Mouse (Mus musculus) large intestine, adult 2 months (tissue): ENCODE data around the gene Prcd. TPM values are rescaled to one million over a fixed set of nuclear protein-coding genes. Genes with fewer than 3 reads are reported as not detected.

Source experiments
- polyA plus RNA-seq: library from polyadenylated mRNA; depleted of rRNA; stranded (reverse); fragments of >200 nt; gene quantifications from 2 replicates; pipeline ENCODE4 v1.2.3, GENCODE M21; 2012; rRNA removed

The Prcd gene
- polyA plus RNA-seq, 1 experiment = 0.30 TPM

Other genes starting within 250 kb of the Prcd start
- gene Rnf157, start 240.5 kb upstream of the Prcd start, polyA plus RNA-seq = 4.4 and 4.9 TPM in 2 replicates
- gene Ubald2, start 219.4 kb upstream of the Prcd start, polyA plus RNA-seq = 217 and 229 TPM in 2 replicates
- 0.11 TPM in 2 replicates for gene Qrich2, start 187.3 kb upstream of the Prcd start, polyA plus RNA-seq
- 235 and 348 TPM in 2 replicates for gene Prpsap1, start 159.3 kb upstream of the Prcd start, polyA plus RNA-seq
- gene Sphk1, start 122.6 kb upstream of the Prcd start, polyA plus RNA-seq = 5.2 and 21.8 TPM in 2 replicates
- 7.6 and 8.4 TPM in 2 replicates for gene Ube2o, start 72.1 kb upstream of the Prcd start, polyA plus RNA-seq
- gene Aanat, start 67.1 kb upstream of the Prcd start, polyA plus RNA-seq = not detected in 2 replicates
- 22.5 and 32.3 TPM in 2 replicates for gene Rhbdf2, start 26.5 kb upstream of the Prcd start, polyA plus RNA-seq
- gene Cygb, start 779 bp downstream of the Prcd start, polyA plus RNA-seq = 18.9 and 20.6 TPM in 2 replicates
- gene St6galnac1, start 122.0 kb downstream of the Prcd start, polyA plus RNA-seq = not detected in 2 replicates
- 6.3 and 10.4 TPM in 2 replicates for gene Mxra7, start 174.5 kb downstream of the Prcd start, polyA plus RNA-seq
- gene Mettl23, start 189.7 kb downstream of the Prcd start, polyA plus RNA-seq = 21.8 and 22.4 TPM in 2 replicates
- gene Jmjd6, start 189.9 kb downstream of the Prcd start, polyA plus RNA-seq = 26.6 and 30.2 TPM in 2 replicates
- gene Mfsd11, start 198.9 kb downstream of the Prcd start, polyA plus RNA-seq = 18.1 and 27.2 TPM in 2 replicates
- gene Srsf2, start 199.6 kb downstream of the Prcd start, polyA plus RNA-seq = 264 and 426 TPM in 2 replicates